Mouse (Mus musculus): ENCODE data around the gene Hint2.

Gene Hint2

GRCm38 (mm10) chr4:43656339-43657109 is at the start of gene Hint2:
Gene Hint2, minus strand, starts transcription at chr4:43656466.
- peak; percentile 93 to 94 for DNase-seq (ENCODE audit: low spot score in 2 of 2)

GRCm38 (mm10) chr4:43705991-43706390 is 49.7 kb upstream of the Hint2 start:
- DNase-seq (ENCODE audit: low spot score in 2 of 2) = no peak

GRCm38 (mm10) chr4:43703851-43704250 is 47.6 kb upstream of the Hint2 start:
- no peak for DNase-seq (ENCODE audit: low spot score in 2 of 2)

DNA sequence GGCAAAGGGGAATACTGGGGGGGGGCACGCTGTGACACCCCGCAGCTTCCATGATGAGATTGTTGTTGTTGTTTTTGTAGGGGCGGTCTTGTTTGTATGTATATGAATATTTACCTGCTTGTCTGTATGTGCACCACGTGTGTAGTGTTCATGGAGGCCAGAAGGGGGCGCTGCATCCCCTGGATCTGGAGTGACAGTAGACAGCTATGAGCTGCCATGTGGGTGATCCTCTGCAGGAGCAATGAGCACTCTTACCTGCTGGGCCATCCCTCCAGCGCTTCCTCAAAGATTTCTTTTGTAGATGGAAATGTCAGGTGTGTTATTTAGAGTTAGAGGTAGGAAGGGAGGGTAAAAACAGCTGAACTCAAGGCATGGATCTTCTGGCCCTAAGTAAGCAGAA is 47.2 kb upstream of the Hint2 start:
- DNase-seq (ENCODE audit: low spot score in 2 of 2) = no peak

DNA sequence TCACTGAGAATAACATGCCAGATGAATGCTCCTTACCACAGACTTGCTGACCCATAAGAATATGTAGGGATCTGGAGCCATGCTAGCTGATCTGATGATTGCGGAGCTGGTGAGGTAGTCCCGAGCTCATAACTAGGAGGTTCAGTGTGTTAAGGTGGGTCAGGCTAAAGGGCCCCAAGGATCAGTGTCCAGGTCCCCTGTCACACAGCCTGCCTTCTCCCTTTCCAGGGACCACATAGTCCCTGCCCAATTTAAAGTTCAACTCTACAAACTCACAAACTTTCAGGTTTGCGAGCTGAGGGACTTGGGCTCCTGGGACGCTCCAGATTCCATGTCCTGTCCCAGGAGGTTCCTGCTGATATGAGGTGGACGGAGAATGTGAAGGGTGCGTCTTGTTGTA is 44.4 kb upstream of the Hint2 start, which contains the start of gene Olfr70:
Olfr70 (minus strand) TSS at position 101 of the 400 bp plus-strand sequence.
- DNase-seq (ENCODE audit: low spot score in 2 of 2) = no peak

GRCm38 (mm10) chr4:43696561-43696960 is 40.3 kb upstream of the Hint2 start:
- DNase-seq (ENCODE audit: low spot score in 2 of 2) = no peak

GRCm38 (mm10) chr4:43695249-43695671 is 39.0 kb upstream of the Hint2 start:
- DNase-seq (ENCODE audit: low spot score in 2 of 2) = no peak

- no peak for DNase-seq (ENCODE audit: low spot score in 2 of 2)
Measured at GRCm38 (mm10) chr4:43694439-43695248, 38.4 kb upstream of the Hint2 start.

DNA sequence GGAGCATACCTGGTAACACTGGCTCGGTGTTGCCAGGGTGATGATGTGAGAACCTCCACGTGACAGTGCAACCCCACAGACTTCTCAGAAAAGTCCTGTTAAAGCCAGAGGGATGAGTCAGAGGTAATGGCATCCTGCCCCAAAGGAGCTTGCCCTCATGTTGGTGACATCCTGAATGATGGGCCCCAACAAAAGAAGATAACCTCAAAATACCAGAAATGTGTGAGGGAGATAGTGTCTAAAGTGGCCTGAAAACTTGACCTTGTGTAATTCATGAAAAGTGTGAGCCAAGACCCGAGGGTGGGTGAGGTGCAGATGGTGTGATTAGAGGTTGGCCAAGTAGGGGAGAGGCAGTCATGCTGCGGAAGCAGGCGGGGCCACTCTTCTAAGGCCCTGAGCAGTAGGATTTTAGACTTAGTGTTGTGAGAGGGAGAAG is 37.6 kb upstream of the Hint2 start:
- DNase-seq (ENCODE audit: low spot score in 2 of 2) = no peak

DNA sequence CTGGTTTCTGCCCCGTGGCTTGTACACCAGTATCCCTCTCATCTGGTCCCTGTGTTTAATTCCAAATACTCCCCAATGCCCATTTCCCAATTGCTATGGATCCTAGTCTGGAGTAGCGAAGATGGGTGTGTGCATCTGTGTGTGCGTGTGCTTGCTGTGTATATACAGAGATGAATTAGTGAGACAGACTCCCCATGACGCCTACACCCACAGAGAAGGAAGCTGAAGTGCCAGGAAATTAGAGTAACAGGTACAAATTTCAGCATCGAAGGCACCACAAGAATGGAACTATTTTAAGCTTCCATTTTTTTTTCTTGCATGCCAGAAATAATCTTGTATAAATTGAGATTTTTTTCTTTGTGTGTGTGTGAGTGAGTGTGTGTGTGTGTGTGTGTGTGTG is 34.8 kb upstream of the Hint2 start:
- DNase-seq (ENCODE audit: low spot score in 2 of 2) = no peak

GRCm38 (mm10) chr4:43690021-43690420 is 33.8 kb upstream of the Hint2 start:
- no peak for DNase-seq (ENCODE audit: low spot score in 2 of 2)

GRCm38 (mm10) chr4:43679416-43680043 is 23.3 kb upstream of the Hint2 start:
- no peak for DNase-seq (ENCODE audit: low spot score in 2 of 2)

DNA sequence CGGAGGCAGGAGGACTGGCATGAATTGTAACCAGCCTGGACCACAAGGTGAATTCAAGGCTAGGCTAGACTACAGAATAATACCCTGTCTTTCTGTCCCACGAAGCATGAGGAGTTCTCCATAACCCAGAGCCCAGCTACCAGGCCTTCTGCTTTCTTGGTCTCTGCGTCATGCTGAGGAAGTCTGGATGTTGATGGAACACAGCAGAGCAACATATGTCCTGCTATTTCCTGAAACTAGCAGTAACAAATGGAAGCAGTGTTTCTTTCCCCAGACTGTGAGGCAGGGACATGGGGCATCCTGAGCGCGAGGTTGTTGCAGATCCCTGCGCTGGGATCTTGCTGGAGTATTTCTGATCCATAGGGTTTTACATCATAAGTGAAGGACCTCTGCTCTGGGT is 22.3 kb upstream of the Hint2 start:
- no peak for DNase-seq (ENCODE audit: low spot score in 2 of 2)

DNA sequence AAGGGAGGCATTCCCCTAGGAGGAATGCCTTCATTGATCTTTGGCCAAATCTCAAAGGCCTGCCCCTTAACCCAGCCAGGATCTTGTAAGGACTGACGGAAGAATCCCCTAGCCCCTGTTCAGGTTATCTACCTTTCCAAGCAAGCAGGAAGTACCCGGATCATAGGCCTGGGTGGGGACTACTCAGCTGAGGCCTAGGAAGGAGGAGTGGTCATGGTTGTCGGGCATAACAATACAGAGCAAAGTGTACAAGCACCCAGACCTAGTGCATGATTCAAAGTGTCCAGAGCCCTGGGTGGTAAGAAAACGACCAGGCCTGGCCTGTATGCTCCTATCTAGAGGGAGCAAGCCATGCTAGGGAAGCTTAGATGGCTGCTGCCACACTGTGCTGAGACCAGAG is 19.3 kb upstream of the Hint2 start:
- DNase-seq (ENCODE audit: low spot score in 2 of 2) = no peak

- DNase-seq (ENCODE audit: low spot score in 2 of 2) = no peak
Measured at GRCm38 (mm10) chr4:43674974-43675373, 18.7 kb upstream of the Hint2 start.

DNA sequence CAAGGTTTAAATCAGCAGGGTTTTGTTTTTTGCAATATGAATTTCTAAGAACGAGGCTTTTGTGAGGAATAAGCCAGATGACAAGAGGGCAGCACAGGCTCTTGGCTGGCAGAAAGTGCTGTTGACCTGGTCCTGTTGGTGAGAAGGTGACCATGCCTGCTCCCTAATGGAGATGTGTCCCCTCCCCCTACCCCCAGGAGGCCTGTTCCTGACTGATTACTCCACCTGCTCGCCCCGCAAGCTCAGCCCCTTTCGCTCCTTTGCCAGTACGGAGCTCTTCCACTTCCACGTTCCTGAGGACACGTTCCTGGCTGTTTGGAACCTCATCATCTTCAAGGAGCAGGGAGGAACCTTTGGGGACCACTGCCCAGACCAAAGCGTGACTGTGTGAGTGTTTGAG is 17.4 kb upstream of the Hint2 start:
- no peak for DNase-seq (ENCODE audit: low spot score in 2 of 2)

DNA sequence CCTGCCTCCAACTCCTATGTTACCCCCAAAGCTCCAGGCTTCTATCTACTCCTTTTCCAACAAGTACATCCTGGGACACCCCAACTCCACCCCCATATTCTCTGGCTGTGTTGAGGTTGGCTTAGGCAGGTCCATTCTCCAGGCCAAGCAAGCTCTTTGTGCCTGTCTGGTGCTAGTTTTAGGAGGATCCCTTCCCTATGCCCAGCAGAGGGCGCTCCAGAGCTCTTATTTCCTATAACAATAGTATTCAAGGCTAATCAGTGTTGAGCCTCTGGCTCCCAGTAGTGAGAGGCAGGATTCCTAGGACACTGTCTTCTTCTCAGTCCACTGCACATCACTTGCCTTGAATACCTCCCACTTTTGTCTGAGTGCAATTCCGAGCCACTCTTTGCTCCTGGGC is 15.8 kb upstream of the Hint2 start:
- DNase-seq (ENCODE audit: low spot score in 2 of 2) = peak; percentile 77 to 93

GRCm38 (mm10) chr4:43669428-43669794 is 13.1 kb upstream of the Hint2 start:
- DNase-seq (ENCODE audit: low spot score in 2 of 2) = no peak

GRCm38 (mm10) chr4:43668782-43669427 is 12.6 kb upstream of the Hint2 start, which contains the start of the genes Tmem8b and Fam221b:
Gene Tmem8b, plus strand, starts transcription at chr4:43668971.
Gene Fam221b, minus strand, starts transcription at chr4:43669145.
- peak; percentile 88 to 95 for DNase-seq (ENCODE audit: low spot score in 2 of 2)

DNA sequence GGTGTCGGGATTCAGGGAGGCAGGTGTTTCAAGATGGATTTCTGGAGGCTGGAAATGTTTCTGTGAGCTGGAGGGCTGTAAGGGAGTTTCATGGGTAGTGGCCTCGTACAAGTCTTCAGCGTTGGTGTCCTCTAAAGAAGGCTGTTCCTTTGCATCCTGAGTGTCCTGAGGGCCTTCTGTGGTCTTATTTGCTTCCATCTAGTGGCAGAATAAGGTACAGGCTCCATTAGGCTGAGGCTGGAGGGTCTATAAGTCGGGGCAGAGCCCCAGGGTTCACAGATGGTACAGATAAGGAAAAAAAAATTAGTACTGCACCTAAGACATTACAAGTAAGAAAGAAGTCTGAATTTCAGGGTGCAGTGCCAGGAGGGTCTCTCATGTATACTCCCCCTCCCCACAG is 10.1 kb upstream of the Hint2 start:
- DNase-seq (ENCODE audit: low spot score in 2 of 2) = no peak

DNA sequence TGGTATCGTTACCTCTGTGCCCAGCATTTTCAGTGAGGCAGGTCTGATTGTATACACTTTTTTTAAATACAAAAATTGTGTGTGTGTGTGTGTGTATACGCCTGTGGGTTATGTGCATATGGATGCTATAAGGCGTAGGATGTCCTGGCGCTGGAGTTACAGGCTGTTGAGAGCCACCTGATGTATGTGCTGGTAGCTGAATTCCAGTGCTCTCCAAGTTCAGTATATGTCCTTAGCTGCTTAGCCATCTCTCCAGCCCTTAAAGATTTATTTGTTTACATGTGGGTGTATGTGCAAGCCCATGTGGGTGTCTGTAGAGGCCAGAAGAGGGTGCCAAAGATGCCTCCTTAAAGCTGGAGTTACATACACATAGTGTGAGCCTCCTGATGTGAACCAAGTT is 880 bp upstream of the Hint2 start:
- no peak for DNase-seq (ENCODE audit: low spot score in 2 of 2)

Data from spleen, postnatal 4 days (tissue).